Mouse (Mus musculus): ENCODE results near the gene Arhgef6. TPM values are rescaled to one million over a fixed set of nuclear protein-coding genes. Genes with fewer than 3 reads are reported as not detected.

The Arhgef6 gene
- total and polyA plus RNA-seq, 3 experiments, result 1.1 to 3.3 TPM; not detected in 1

DNA sequence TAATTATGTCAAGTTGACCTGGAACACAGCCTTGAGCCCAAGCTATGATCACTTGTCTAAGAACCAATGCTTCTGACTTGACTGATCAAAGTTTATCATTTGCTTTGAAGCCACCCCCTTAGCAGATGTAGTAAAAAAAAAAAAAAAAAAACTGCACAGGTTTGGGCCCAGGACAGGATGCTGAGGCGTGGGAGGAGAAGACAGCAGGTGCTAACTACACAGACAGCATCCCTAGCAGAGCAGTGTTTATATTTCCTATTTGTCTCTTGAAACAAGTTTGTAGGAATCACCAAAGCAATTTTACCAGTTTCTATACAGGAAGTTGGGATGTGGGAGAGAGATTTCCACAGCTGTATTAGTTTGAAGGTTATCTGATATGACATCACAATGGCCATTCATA is 127.9 kb downstream of the Arhgef6 start:
- no peaks in the 10 kb centered on the region for H3K9me3 ChIP-seq (replicated peaks; ENCODE audit: insufficient read depth, low read length)
- no peak overlapping the region for H3K27ac ChIP-seq (ENCODE audit: control insufficient read depth, low read depth, low read length)
- no peak overlapping the region for H3K4me3 ChIP-seq (ENCODE audit: control insufficient read depth in 1 of 2, insufficient read depth in 1 of 2, low read depth in 2 of 2, low read length in 2 of 2)
- DNase-seq (ENCODE audit: low read depth, low spot score), result no peak
- no peak for TF ChIP-seq ETS1 (IDR thresholded peaks at IDR 0.05; ENCODE audit: low read depth, low read length)
- no peak for TF ChIP-seq TBP (IDR thresholded peaks at IDR 0.05; ENCODE audit: low read depth, low read length)
- no peak for TF ChIP-seq NELFE (IDR thresholded peaks at IDR 0.05; ENCODE audit: low read depth, low read length)
- TF ChIP-seq CHD2 (IDR thresholded peaks at IDR 0.05; ENCODE audit: low read length), result no peak
- no peak for TF ChIP-seq MAFK (IDR thresholded peaks at IDR 0.05; ENCODE audit: borderline replicate concordance, low read depth, low read length)
- TF ChIP-seq POLR2A (IDR thresholded peaks at IDR 0.05; ENCODE audit: control insufficient read depth in 1 of 2, insufficient read depth in 1 of 2, low read depth in 1 of 2, low read length in 2 of 2, poor library complexity in 1 of 2), result no peak
- TF ChIP-seq BHLHE40 (IDR thresholded peaks at IDR 0.05; ENCODE audit: borderline replicate concordance, low read depth, low read length), result no peak
- no peak for TF ChIP-seq CHD1 (IDR thresholded peaks at IDR 0.05; ENCODE audit: low read depth, low read length)
- no peak for TF ChIP-seq RAD21 (IDR thresholded peaks at IDR 0.05; ENCODE audit: low read depth, low read length)
- no peak for TF ChIP-seq GABPA (IDR thresholded peaks at IDR 0.05; ENCODE audit: low read depth, low read length)
- no peak for TF ChIP-seq NRF1 (IDR thresholded peaks at IDR 0.05; ENCODE audit: insufficient read depth, low read depth, low read length, poor library complexity, severe bottlenecking)
- TF ChIP-seq ZNF384 (IDR thresholded peaks at IDR 0.05; ENCODE audit: low read depth, low read length), result no peak
- TF ChIP-seq TAL1 (IDR thresholded peaks at IDR 0.05; ENCODE audit: low read length), result no peak
- TF ChIP-seq RCOR1 (IDR thresholded peaks at IDR 0.05; ENCODE audit: low read depth, low read length), result no peak
- no peaks in the 10 kb centered on the region for H3K27me3 ChIP-seq (ENCODE audit: control insufficient read depth in 1 of 2, insufficient read depth in 2 of 2, low read length in 2 of 2)
- H3K36me3 ChIP-seq (ENCODE audit: control insufficient read depth in 1 of 2, insufficient read depth in 2 of 2, low read length in 2 of 2), result no peaks in the 10 kb centered on the region
- no peak overlapping the region for H3K9ac ChIP-seq (ENCODE audit: control insufficient read depth, low read depth, low read length, poor library complexity, severe bottlenecking)
- no peaks in the 10 kb centered on the region for H3K4me1 ChIP-seq (ENCODE audit: control insufficient read depth in 1 of 2, insufficient read depth in 2 of 2, low read length in 2 of 2)
- H3K79me2 ChIP-seq (ENCODE audit: control insufficient read depth, insufficient read depth, low read length, poor library complexity), result no peaks in the 10 kb centered on the region

GRCm38 (mm10) chrX:57200397-57200796 is 138.1 kb downstream of the Arhgef6 start:
- no peaks in the 10 kb centered on the region for H3K36me3 ChIP-seq (ENCODE audit: control insufficient read depth in 1 of 2, insufficient read depth in 2 of 2, low read length in 2 of 2)
- H3K79me2 ChIP-seq (ENCODE audit: control insufficient read depth, insufficient read depth, low read length, poor library complexity), result no peaks in the 10 kb centered on the region
- no peak overlapping the region for H3K9ac ChIP-seq (ENCODE audit: control insufficient read depth, low read depth, low read length, poor library complexity, severe bottlenecking)
- DNase-seq (ENCODE audit: low read depth, low spot score), result no peak
- no peaks in the 10 kb centered on the region for H3K27me3 ChIP-seq (ENCODE audit: control insufficient read depth in 1 of 2, insufficient read depth in 2 of 2, low read length in 2 of 2)
- H3K27ac ChIP-seq (ENCODE audit: control insufficient read depth, low read depth, low read length), result no peak overlapping the region
- H3K4me3 ChIP-seq (ENCODE audit: control insufficient read depth in 1 of 2, insufficient read depth in 1 of 2, low read depth in 2 of 2, low read length in 2 of 2), result no peak overlapping the region
- H3K9me3 ChIP-seq (replicated peaks; ENCODE audit: insufficient read depth, low read length), result no peaks in the 10 kb centered on the region
- no peaks in the 10 kb centered on the region for H3K4me1 ChIP-seq (ENCODE audit: control insufficient read depth in 1 of 2, insufficient read depth in 2 of 2, low read length in 2 of 2)
- no peak for TF ChIP-seq SMC3 (IDR thresholded peaks at IDR 0.05; ENCODE audit: low read depth, low read length)
- no peak for TF ChIP-seq ZMIZ1 (IDR thresholded peaks at IDR 0.05; ENCODE audit: low read depth, low read length)
- TF ChIP-seq ZKSCAN1 (IDR thresholded peaks at IDR 0.05; ENCODE audit: low read depth, low read length), result no peak
- TF ChIP-seq MAX (IDR thresholded peaks at IDR 0.05; ENCODE audit: low read length), result no peak

All from MEL (cell line).